Mouse (Mus musculus) gastrocnemius, postnatal 10 days (tissue): ENCODE measurements around the gene Ubqln4. TPM values are rescaled to one million over a fixed set of nuclear protein-coding genes. Genes with fewer than 3 reads are reported as not detected.
"Not testable (repeated sequence)": the region's sequence is repeated elsewhere in the genome, so short reads cannot be mapped to it uniquely, and the experiment has no call there.

Source experiments
- DNase-seq: peaks from one replicate; pipeline ENCODE4 v3.0.0; 2021; ENCODE audit warnings: mixed read lengths
- microRNA-seq, 2 experiments: library from miRNA; unstranded; fragments of <30 nt; microRNA quantifications; one replicate each; pipeline ENCODE4 v1.2.0; 2021
- total RNA-seq, 2 experiments: library from RNA; stranded (reverse); gene quantifications; 2 replicates each; pipeline ENCODE4 v1.2.3; 2021

Gene Ubqln4
- total RNA-seq, 2 experiments from 2014 or later = 45.1 to 52.2 TPM

GRCm38 (mm10) chr3:88596547-88596946 is 43.0 kb downstream of the Ubqln4 start:
- not testable (repeated sequence) for DNase-seq

- no peak for DNase-seq
Observed at GRCm38 (mm10) chr3:88602466-88602865, 48.9 kb downstream of the Ubqln4 start.

GRCm38 (mm10) chr3:88603714-88604161 is 50.2 kb downstream of the Ubqln4 start:
- peak; percentile 72 for DNase-seq

GRCm38 (mm10) chr3:88604863-88605262 is 51.3 kb downstream of the Ubqln4 start:
- DNase-seq = no peak

GRCm38 (mm10) chr3:88605666-88606065 is 52.1 kb downstream of the Ubqln4 start, which contains the start of gene Arhgef2:
Gene Arhgef2, plus strand, starts transcription at chr3:88605966.
- DNase-seq = not testable (repeated sequence)

- peak; percentile 86 for DNase-seq
Observed at GRCm38 (mm10) chr3:88607065-88607757, 53.7 kb downstream of the Ubqln4 start.

- DNase-seq = no peak
Observed at GRCm38 (mm10) chr3:88607758-88608138, 54.2 kb downstream of the Ubqln4 start.

GRCm38 (mm10) chr3:88609066-88609465 is 55.5 kb downstream of the Ubqln4 start:
- DNase-seq = no peak

- no peak for DNase-seq
Observed at GRCm38 (mm10) chr3:88614418-88614817, 60.9 kb downstream of the Ubqln4 start.

- no peak for DNase-seq
Observed at GRCm38 (mm10) chr3:88615117-88615516, 61.6 kb downstream of the Ubqln4 start.

GRCm38 (mm10) chr3:88615902-88616391 is 62.4 kb downstream of the Ubqln4 start:
- peak; percentile 76 for DNase-seq

GRCm38 (mm10) chr3:88616951-88617500 is 63.5 kb downstream of the Ubqln4 start:
- no peak for DNase-seq

GRCm38 (mm10) chr3:88618074-88618871 is 64.7 kb downstream of the Ubqln4 start:
- no peak for DNase-seq

Small RNAs within 50 kb of the gene (microRNA-seq; reads per million reads assigned to microRNA genes)
- 0 reads per million in 2 experiments for gene Mir1905

Other genes starting within 250 kb of the Ubqln4 start
- 10 to 100 TPM; 48.2 to 52.1 TPM for gene Glmp, start 228.7 kb upstream of the Ubqln4 start, total RNA-seq
- gene Tmem79, start 217.6 kb upstream of the Ubqln4 start, total RNA-seq = 1 to 10 TPM; 1.1 to 1.2 TPM
- gene Smg5, start 217.5 kb upstream of the Ubqln4 start, total RNA-seq = 10 to 100 TPM; 31.1 to 43.9 TPM
- gene Paqr6, start 189.2 kb upstream of the Ubqln4 start, total RNA-seq = 1 to 10 TPM; 1.2 to 1.6 TPM
- gene Bglap3, start 181.0 kb upstream of the Ubqln4 start, total RNA-seq = 10 to 100 TPM in 1 of 2 experiments, not detected in 1; 29.3 TPM
- 10 to 100 TPM in 1 of 2 experiments, not detected in 1; 42.4 TPM for gene Bglap2, start 175.1 kb upstream of the Ubqln4 start, total RNA-seq
- gene Bglap, start 169.3 kb upstream of the Ubqln4 start, total RNA-seq = 100 to 1,000 TPM in 1 of 2 experiments, not detected in 1; 175 TPM
- gene Pmf1, start 143.4 kb upstream of the Ubqln4 start, total RNA-seq = 10 to 100 TPM; 44.0 to 46.8 TPM
- 10 to 100 TPM; 11.9 to 12.3 TPM for gene Slc25a44, start 128.6 kb upstream of the Ubqln4 start, total RNA-seq
- gene Sema4a, start 92.6 kb upstream of the Ubqln4 start, total RNA-seq = 1 to 10 TPM; 2.3 to 3.7 TPM
- 100 to 1,000 TPM; 189 to 213 TPM for gene Lmna, start 43.8 kb upstream of the Ubqln4 start, total RNA-seq
- gene Mex3a, start 21.4 kb upstream of the Ubqln4 start, total RNA-seq = 1 to 10 TPM; 3.0 to 6.3 TPM
- not detected for gene Rab25, start 5.5 kb upstream of the Ubqln4 start, total RNA-seq
- 10 to 100 TPM; 75.4 to 81.8 TPM for gene Lamtor2, start 684 bp upstream of the Ubqln4 start, total RNA-seq
- 100 to 1,000 TPM; 108 to 125 TPM for gene Ssr2, start 22.1 kb downstream of the Ubqln4 start, total RNA-seq
- 10 to 100 TPM; 58.2 to 97.6 TPM for gene Arhgef2, start 52.2 kb downstream of the Ubqln4 start, total RNA-seq
- gene Rxfp4, start 99.4 kb downstream of the Ubqln4 start, total RNA-seq = not detected
- gene Khdc4, start 132.0 kb downstream of the Ubqln4 start, total RNA-seq = 10 to 100 TPM; 20.5 to 35.5 TPM
- gene Rit1, start 163.1 kb downstream of the Ubqln4 start, total RNA-seq = 10 to 100 TPM; 21.9 to 23.6 TPM
- gene Syt11, start 221.4 kb downstream of the Ubqln4 start, total RNA-seq = 1 to 10 TPM; 4.6 to 5.4 TPM